Mouse (Mus musculus): Measurements from ENCODE around the gene St7.

Gene St7

DNA sequence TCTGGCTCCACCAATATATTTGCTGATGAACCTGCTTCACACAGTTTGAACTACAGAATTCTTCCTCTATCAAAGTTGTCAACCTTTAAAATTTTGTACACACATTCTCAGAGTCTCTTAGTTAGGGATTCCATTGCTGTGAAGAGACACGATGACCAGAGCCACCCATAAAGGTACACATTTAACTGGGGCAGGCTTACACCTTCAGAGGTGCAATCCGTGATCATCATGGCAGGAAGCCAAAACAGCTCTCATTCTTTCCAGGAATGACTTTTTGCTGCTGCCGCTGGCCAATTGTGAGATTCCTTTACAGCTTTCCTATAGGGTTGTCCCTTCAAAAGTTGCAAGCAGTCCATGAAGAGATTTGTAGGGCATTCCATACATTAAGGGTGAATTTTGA is 210.6 kb downstream of the St7 start:
- DNase-seq (ENCODE audit: low spot score) = no peak

DNA sequence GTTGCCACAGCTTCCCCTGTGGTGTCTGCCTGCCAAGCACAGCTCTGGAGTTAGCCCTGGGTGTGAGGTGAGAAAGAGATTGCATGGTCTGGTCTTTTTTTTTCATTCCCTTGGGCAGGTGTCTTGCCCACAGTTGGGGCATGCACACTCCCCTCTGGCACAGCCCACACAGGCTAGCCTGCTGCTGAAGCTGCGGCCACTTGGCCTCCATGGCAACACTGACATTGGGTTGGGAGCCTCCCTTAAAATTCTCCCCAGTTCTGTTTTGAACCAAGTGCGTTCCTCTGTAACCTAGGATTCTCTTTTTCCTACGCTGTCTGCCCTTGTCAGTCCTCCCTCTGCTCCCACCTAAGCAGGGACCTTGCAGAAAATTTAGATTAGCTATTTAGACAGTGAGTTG is 213.0 kb downstream of the St7 start:
- DNase-seq (ENCODE audit: low spot score) = no peak

DNA sequence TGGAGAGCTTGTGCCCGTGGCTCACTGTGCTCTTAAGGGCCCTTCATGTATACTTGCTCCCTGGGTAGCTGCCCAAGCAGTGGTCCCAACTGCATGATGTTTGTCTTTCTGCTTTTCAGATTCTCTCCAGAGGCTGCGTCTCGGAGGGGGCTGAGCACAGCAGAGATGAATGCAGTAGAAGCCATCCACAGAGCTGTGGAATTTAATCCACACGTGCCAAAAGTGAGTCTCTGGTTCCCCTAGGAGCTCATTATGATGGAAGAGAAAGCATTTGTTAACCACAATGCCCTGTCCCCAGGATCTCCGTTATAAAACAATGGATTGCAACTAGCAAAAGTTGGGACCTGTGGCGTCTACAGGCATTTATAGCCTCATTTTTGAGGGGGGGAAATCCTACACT is 213.6 kb downstream of the St7 start:
- no peak for DNase-seq (ENCODE audit: low spot score)

DNA sequence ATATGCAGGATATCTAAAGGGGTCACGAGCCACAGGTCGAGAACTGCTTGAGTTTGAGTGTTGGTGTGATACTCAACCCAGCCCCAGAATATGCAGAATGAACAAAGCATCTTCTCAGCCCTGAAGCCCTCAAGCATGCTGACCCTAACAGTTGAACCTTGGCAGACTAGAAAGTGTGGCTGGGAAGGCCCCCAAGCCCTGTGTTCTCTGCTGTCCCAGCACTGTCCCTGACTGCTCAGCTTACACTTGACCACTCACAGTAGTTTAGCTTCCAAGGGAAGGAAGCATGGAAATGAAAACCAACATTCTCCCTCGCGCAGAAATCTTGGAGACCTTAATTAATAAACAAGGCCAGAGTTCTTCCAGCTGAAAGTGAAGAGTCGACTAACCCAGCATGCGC is 219.6 kb downstream of the St7 start:
- DNase-seq (ENCODE audit: low spot score) = no peak

DNA sequence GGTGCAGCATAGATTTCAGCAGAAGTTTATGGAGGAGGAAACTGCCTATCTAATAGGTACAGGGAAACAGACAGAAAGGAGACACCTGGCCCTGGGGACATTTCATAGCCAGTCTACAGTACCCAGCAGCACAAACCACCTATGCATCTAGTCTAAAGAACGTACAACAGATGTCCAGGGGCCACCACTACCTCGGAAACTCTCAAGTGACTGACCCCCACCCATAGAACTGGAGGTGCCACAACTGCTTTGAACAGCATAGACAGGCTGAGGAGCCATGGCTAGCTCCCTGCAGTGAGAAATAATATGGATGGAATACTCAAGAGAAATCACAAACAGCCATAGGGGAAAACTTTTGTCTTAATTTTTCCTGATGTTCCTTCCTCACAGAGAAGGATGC is 220.1 kb downstream of the St7 start:
- no peak for DNase-seq (ENCODE audit: low spot score)

DNA sequence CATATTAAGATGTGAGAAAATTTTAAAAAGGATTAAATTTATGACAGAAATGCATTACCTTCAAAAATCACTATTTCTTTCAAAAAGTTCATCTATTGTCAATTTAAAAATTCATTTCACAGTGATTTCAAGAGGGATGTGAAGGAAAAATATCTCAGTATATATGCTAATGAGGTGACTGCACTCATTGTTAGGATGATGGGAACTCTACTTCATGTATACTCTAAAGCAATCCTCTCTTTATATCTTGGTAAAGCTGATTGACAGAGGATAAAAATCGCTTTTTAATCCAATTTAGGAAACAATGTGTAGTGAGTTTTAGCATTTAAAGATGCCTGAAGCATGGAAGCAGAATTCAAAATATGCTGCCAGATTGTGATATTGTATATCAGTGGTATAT is 220.6 kb downstream of the St7 start:
- no peak for DNase-seq (ENCODE audit: low spot score)

DNA sequence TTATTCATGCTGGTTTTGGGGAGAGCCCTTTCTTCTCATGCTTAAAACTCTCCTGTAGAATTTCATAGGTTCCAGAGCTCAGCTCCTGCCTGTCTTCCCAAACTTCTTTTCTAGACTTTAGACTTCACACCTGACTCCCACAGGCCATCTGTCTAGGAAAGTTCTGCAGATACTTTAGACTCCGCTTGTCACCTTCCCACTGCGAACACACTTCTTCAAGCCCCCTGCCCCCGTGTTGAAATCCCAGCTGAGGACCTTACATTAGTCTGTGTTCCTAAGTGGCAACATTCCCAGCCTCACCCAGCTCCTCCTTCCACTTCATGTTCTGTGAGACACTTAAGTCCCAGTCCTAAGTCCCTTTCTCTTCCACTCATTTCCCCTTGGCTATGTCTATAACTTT is 221.6 kb downstream of the St7 start:
- DNase-seq (ENCODE audit: low spot score) = no peak

DNA sequence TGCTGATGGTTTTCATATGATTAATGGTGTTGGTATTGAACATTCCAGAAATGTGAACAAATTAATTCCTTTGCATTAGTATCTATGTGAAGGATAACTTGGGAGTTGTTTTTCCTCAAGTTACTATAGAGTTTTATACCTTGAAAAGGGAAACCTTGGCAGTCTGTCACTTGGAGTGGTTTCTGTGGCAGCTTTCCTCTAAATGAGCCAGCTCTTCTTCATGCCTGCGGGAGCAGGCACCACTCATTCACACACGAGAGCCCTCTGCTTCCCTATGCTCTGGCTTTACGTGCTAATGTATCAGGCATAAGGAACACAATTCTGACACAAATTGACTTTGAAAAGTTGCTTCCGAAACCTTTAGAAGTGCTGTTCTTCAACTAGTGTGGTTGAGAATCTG is 224.5 kb downstream of the St7 start:
- no peak for DNase-seq (ENCODE audit: low spot score)

DNA sequence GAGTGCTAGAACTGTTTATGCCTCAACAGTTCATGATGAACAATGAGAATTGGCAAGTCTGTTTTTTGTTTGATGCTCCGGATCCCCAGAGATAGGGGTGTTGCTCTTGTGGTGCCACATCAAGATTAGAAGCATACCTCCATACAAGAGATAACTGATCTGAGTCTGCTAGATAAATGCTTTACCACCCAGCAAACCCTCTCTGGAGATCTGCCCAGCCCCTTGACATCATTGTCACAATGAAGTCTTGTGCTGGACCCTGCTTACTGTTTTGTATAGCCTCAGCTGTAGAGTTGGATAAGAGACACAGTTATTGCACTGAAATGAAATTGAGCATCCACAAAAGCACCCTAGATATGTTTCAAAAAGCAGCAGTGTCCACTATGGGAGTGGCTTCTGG is 229.4 kb downstream of the St7 start:
- DNase-seq (ENCODE audit: low spot score) = no peak

DNA sequence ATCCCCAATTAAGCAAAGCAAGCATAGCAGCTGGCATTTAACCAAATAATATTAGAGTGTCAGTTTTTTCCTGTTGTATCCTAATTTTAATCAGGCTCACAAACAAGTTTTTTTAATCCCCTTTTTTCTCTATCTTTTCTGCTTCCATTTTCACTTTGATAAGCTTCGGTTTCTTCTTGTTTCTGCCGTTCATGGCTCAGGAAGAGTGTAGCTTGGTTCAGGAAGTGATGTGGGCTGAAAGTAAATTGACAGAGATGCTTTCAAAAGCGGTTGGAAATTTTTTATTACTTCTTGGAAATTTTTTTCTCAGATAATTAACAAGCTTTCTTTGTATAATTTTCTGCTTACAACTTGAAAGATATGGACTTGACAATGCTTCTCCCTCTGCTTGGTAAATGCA is 230.2 kb downstream of the St7 start:
- DNase-seq (ENCODE audit: low spot score) = no peak

DNA sequence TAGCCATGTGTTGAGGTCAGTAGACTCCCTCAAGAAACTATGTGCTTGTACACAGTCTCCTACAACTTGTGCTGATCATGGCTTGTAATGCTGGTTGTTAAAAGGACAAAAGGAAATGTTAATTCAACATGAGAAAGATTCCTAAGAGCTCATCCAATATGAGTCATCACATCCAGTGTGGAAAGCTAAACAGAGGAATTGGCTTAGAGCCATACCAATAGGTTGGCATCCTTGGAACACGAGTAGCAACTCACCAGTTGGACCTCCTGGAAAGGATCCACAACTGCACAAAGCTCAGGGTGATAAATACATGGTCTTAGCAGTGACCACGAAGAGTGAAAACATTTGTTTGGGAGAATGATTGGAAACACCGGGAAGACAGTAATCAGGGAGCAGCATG is 230.6 kb downstream of the St7 start:
- no peak for DNase-seq (ENCODE audit: low spot score)

DNA sequence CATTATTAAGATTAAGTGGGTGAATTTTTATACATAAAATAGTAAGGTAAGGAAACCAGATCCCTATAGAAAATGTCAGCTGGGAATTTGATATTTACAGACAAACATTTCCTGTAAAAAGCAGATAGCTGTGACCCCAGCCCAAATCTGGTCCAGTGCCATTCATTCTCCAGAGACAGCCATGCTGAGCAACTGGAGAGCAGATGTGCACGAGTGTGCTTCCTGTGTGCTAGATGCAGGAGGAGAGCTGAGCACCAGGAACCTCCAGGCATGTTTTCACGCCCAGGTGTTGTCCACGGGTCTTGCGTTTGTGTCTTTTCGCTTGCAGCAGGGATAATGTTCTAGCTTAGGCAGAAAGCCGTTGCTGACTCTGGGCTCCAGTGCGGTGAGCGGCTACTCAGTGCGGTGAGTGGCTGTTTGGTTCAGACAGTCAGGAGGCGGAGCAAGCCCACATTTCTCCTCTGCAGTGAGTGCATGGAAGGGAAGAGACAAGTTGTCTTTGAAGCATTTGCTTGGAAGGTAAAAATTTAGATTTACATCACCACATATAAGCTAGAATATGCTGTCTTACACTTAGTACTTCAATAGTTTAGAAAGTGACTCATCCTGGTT is 231.3 kb downstream of the St7 start:
- DNase-seq (ENCODE audit: low spot score) = no peak

DNA sequence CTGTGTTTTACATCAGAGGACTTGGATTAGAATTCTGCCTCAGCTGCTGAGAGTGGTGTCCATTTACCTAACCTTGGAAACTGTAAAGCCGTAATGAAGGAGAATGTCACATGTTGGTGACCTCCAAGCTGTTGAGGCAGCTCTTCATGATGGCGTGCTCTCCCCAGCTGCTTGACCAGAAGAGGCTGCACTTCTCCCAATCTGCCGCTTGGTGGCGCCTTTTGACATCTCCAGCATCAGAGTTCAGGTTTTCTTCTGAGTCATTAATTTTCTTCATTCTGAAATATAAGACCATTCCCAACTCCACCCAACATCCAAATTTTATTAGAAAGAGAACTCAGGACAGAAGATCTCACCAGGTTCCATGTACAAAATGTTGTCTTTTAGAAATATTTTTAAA is 232.5 kb downstream of the St7 start:
- peak; percentile 58 for DNase-seq (ENCODE audit: low spot score)

DNA sequence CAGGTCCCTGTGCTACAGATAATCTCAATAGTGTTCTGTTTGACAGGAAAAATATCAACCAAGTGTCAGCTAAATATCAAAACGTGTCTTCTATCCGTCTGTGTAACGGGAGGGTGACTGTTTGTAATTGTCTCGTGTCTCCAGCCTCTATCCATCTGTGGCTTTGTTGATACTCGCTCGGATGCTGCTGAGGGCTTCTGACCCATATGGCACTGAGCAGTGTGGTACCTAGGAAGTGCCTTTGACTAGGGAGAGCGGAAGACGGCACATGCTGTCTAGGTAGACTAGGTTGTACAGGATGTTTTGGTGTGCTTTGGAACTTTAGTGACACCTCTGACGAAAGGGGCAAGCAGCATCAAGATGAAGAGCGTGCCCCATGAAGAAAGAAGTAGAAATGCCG is 235.0 kb downstream of the St7 start:
- no peak for DNase-seq (ENCODE audit: low spot score)

DNA sequence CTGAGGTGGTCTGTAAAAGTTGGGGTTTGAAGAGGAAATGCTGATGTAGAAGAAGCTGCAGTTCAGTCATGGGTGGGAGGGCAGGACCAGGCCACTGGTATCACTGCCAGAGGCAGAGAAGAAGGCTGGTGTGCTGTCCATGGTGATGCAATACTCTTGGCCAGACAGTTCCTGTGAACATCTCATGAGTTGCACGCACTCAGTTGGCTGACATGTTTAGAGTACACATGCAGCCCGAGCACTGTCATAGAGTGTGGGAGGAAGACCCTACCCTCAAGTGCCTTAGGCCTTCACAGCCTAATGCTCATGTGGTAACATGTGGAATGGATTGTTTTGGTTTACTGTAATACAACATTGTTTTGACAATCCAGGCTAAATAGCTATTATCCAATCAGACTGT is 238.5 kb downstream of the St7 start:
- no peak for DNase-seq (ENCODE audit: low spot score)

DNA sequence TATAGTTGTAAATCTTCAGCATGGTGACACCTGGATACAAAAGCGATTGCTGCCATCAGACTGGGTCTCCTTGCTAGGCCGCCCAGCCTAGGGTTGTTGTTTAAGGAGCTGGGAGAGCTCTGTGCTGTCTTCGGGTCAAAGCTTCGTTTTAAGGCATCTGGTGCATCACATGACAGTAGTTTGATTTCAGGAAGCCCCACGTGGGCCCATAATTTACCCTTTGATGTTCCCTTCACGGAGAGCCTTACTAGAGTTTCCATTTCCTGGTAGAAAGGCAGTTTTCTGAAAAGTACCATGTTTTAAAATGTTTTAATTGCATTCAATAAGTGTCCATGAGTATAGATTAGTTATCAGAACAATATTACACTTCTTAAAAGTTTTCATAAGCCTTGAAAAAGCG is 239.1 kb downstream of the St7 start:
- DNase-seq (ENCODE audit: low spot score) = no peak

DNA sequence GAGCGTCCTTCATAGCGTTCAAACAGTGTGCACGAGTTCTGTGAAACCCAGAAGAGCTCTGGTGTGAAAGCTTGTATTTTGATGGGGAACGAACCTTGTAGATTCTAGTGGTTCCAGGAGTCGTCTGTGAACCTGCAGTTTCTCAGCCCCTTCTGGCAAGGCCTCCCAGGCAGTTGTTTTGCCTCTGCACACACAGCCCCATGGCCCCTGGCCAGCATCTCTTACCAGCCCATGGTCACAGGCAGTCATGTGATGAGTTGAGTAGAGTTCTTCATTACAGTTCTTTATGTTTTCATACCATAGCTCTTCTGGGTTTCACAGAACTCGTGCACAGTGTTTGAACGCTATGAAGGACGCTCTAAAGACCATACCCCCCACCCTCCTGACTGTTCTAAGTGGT is 240.1 kb downstream of the St7 start:
- no peak for DNase-seq (ENCODE audit: low spot score)

DNA sequence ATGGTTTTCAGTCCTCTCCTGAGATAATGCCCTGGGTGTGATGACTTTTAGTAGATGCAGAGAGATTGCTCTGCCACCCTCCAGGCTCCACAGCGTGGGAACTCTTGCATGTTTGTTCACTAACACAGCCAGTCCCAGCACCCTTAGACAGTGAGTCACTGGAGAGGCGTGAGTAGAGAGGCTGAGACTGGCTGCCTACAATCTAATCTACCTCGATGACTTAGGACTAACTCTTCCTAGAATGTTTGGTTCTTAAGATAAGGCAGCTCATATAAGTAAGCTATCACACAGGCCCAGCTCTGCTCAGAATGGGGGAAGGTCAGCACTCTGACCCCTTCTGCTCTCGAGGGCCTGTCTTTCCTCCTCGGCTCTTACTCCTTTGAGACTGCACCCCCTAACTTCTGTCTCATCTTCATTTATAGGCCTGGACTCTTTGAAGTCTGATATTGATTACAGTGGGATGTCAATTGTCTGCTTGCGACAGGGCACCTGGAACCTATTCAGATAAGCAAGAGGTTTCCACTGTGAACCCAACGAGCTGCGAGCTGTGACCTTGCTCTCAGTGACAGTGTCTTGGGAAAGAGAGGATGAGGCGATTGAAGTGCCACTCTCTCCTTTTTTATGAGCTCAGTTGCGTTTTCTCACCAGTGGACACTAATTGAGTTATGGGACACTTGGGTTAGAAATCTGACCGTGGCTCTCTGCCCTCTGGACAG is 246.1 kb downstream of the St7 start:
- no peak for DNase-seq (ENCODE audit: low spot score)

DNA sequence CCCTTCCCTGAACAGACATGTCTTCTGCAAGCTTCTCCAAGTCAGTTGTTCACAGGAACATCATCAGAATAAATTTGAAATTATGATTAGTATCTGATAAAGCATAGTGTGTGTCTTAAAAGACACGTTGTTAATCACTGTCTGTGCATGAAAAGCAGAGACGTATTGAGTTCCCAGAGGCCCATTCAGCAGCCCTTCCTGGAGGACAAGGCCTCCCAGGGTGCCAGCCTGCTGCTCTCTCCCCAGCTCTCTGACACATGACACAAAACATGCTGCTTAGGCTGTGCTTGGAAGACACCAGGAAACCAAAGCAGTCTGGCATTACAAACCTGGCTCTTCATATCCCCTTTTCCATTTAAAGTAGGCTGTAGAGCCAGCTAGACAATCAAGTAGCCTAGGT is 249.2 kb downstream of the St7 start:
- no peak for DNase-seq (ENCODE audit: low spot score)

DNA sequence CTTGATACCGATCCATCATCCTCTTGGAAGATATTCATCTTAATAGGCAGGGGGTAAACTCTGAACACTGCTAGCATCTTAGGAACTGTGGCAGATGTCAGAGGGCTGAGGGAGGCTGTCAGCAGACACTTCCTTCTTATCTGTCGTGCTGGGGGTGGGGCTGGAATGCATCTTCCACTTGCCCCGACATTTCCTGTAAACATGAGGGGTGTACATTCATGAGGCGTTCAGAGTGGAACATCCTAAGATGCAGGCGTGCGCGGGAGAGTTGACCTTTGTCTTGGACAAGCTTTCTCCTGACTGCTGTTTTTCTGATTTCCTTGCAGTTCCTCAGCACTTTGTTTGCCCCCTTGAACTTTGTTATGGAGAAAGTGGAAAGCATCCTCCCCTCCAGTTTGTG is 249.6 kb downstream of the St7 start:
- DNase-seq (ENCODE audit: low spot score) = no peak

DNA sequence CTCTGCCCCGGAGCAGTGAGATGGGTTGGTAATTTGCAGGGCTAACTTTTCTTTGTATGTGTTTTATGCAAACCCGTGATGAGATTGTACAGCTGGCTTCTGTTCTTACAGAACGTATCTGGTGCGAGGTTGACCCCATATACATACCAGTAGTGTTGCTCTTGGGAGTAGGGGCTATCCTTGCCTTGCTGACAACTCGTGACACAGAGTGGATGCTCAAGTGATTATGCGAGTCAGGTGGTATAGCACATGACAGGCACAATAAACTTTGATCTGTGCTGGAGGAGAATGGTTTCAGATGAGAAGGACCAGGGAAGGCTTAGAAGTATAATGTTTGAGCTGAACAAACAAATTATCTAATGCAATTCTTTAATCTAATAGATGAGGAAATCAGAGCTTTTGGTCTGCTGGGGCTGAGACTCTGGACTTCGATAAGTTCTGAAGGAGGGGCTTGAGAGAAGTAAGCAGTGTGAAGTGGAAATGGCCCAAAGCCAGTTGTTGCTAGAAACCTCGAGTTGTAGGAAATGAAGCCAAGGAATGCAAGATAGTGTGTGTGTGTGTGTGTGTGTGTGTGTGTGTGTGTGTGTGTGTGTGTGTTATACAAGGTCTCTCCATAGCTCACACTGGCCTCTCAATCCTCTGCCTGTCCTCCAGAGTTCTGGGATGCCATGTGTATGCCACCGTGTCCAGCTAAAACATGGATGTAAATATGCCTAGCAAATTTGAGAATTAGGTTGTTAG is 251.3 kb downstream of the St7 start:
- DNase-seq (ENCODE audit: low spot score) = no peak

DNA sequence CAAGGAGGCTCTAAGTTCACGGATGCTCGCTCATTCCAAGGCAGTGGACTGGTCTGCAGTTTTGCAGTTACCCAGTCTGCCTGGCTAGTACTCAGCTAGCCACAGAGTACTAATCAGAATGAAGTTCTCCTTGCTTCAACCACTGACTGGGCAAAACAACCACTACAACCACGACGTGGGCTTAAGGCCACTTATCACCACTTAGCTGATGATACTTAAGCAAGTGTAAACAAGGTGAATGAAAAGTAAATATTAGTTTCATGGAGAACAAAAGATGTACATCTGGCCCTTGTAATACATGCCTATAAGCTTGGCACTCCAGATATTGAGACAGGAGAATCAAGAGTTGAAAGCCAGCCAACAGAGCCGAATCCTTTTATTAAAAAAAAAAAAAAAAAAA is 253.7 kb downstream of the St7 start:
- DNase-seq (ENCODE audit: low spot score) = no peak

DNA sequence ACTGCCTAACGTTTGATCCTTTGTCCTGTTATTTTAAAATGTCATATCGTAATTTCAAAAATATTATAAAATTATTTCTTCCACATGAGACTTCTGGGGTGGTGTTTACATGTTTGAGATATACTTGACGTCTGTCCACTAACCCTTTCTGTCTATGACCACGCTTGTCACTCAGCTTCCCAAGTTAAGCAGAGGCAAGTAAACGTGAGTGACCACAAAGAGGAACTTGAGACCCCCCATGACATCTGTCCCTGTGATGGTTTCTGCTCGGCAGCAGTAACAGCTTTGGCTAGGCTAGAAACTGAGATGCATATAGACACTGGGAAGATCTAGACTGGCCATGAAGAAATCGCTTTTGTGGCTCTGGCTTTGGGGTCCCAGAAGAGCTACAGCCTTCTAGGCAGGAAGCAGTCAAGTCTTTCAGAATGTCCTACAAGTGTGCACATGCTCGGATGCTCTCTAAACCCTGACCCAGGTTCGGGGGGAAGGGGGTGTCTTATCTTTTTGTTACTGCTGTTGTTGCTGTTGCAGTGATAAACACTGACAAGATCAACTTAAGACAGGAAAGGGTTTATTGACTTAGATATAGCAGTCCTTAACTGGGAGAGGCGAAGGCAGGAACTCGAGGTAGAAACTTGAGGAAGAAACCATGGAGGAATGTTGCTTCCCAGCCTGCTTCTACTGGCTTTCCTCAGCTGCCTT is 254.5 kb downstream of the St7 start:
- DNase-seq (ENCODE audit: low spot score) = no peak
